Mouse (Mus musculus) ovary, postnatal 36 days (tissue): ENCODE results near the gene Polr3c.
"Not testable (repeated sequence)": the region's sequence is repeated elsewhere in the genome, so short reads cannot be mapped to it uniquely, and the experiment has no call there.

ENCODE experiments used
- DNase-seq: peaks from one replicate; pipeline ENCODE4 v3.0.0; 2022; ENCODE audit warnings: low spot score, mixed read lengths

The Polr3c gene

DNA sequence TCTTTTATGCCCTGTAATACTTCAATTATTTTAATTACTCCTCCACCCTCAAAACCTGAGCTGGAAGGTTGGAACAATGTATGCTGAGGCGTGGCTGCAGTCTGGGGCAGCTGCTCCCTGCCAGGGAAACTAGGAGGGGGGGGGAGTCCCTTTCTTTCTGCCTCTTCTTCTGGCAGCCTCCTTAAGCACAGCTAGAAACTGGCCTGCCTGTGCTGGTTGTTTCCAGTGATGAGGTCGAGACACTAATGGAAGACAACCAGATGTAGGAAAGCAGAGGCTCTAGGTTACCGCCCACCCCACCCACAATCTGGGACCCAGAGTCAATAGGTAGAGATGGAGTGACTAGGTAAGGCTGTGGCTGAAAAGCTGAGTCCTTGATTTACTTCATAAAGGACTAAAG, 51.7 kb downstream of the Polr3c start:
- no peak for DNase-seq

GRCm38 (mm10) chr3:96675171-96675570, 52.3 kb downstream of the Polr3c start:
- DNase-seq, result no peak

- peak; percentile 16 for DNase-seq
Observed at GRCm38 (mm10) chr3:96674442-96674841, 53.0 kb downstream of the Polr3c start.

- no peak for DNase-seq
Observed at GRCm38 (mm10) chr3:96673514-96673913, 53.9 kb downstream of the Polr3c start.

DNA sequence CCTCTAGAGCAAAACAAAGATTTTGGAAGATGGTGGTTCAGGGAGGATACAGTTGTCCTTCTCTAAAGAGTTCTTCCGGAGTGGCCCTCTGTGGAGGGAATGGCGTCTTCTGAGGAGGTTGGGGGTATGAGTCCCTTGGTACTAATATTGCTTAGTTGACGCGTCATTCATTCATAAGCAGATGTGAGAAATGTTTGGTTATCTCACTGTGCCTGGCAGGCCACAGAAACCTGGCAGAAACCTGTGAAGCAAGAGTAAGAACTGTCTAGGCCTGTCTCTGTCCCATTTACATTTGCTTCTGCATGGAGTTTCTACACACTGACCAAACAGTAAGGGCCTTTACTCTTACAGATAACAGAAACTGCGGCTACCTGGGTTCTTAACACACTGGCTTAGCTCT, 55.9 kb downstream of the Polr3c start:
- DNase-seq, result no peak

- peak; percentile 74 for DNase-seq
Observed at GRCm38 (mm10) chr3:96669727-96670468, 57.5 kb downstream of the Polr3c start, which contains the start of gene Ankrd35. Ankrd35 (plus strand) TSS chr3:96670131.

- DNase-seq, result no peak
Observed at GRCm38 (mm10) chr3:96668424-96669067, 58.9 kb downstream of the Polr3c start.

DNA sequence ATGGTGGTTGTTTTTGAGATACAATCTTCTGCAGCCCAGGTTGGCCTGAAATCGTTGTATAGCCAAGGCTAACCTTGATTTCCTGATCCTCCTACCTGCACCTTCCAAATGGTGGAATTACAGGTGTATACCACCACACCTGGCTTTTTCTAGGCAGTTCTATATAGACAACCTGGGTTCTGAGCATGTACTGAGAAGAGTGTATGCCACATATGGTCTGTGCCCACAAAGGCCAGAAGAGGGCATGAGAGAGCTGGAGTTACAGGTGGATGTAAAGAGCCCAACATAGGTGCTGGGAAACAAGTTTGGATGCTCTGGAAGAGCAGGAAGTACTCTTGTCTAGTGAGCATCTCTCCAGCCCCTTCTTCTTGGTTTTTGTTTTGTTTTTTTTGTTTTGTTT, 60.1 kb downstream of the Polr3c start:
- DNase-seq, result no peak

DNA sequence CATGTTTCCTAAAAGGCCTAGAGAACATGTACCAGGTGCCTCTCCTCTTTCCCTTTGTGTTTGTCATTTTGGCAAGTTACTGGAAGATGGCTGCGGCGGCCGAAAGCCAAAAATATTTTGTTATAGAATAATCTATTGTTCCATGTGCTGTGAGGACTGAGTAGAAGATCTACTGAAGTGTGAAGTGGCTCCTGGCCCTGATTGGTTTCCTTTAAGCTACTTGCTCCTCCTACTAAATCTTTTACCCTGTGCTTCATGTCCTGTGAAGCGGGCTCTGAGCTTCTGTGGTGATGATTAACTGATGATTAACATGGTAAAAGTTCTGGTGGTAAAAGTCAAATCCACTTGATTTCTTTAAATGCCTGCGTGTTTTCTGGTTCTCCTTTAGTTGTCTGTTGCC, 60.5 kb downstream of the Polr3c start:
- no peak for DNase-seq

DNA sequence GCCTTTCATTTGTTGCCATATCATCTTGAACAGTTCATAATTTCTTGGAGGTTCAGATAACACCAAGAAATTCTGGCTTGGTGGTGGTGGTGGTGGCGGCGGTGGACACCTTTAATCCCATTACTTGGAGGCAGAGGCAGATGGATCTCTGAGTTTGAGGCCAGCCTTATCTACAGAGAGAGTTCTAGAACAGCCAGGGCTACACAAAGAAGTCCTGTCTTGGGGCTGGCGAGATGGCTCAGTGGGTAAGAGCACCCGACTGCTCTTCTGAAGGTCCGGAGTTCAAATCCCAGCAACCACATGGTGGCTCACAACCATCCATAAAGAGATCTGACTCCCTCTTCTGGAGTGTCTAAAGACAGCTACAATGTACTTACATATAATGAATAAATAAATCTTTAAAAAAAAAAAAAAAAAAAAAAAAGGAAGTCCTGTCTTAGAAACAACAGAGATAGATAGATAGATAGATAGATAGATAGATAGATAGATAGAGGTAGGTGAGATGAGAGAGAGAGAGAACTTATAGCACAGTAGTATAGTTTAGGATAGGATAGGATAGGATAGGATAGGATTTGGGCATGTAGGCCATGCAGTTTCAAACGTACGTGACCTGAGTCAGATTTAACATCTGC, 61.6 kb downstream of the Polr3c start:
- DNase-seq, result not testable (repeated sequence)

GRCm38 (mm10) chr3:96663432-96664239, 63.8 kb downstream of the Polr3c start:
- peak; percentile 75 for DNase-seq

GRCm38 (mm10) chr3:96662731-96663316, 64.6 kb downstream of the Polr3c start:
- DNase-seq, result no peak
